Mouse (Mus musculus) embryonic fibroblast, embryonic 13.5 days (primary cell): ENCODE data around the gene Wdr11.

Experiments
- CTCF ChIP-seq: IDR thresholded peaks from 2 replicates; pipeline ENCODE4 v1.5.1; 2011; ENCODE audit warnings: mild to moderate bottlenecking, control low read depth, low read length, moderate library complexity, borderline replicate concordance; ENCODE audit not compliant: insufficient read depth
- POLR2A ChIP-seq: IDR thresholded peaks from 2 replicates; pipeline ENCODE4 v1.6.1; 2011; ENCODE audit warnings: low read depth, mild to moderate bottlenecking, control low read depth, low read length, moderate library complexity

GRCm38 (mm10) chr7:129653791-129654271 lies 62.2 kb downstream of the Wdr11 start:
- peak; percentile 99 for TF ChIP-seq CTCF
- no peak for TF ChIP-seq POLR2A
